Mouse (Mus musculus) common myeloid progenitor, adult 5-6 weeks (primary cell): Measurements from ENCODE around the gene Rpl5. TPM values are rescaled to one million over a fixed set of nuclear protein-coding genes. Genes with fewer than 3 reads are reported as not detected.

Source experiments
- ATAC-seq: replicated peaks from 2 replicates; pipeline ENCODE4 v1.8.0; 2016; ENCODE audit warnings: low read depth, mild to moderate bottlenecking, moderate TSS enrichment, inconsistent platforms; ENCODE audit not compliant: poor library complexity, severe bottlenecking
- total RNA-seq: library from RNA; stranded (forward); fragments of 200-1000, 187-1606 nt; gene quantifications from 2 replicates; pipeline ENCODE4 v1.2.3, GENCODE M21; 2017

Gene Rpl5
- total RNA-seq, 1 experiment from 2014 or later = 432 TPM

GRCm38 (mm10) chr5:107938886-107939285 lies 38.6 kb downstream of the Rpl5 start:
- ATAC-seq = no peak

GRCm38 (mm10) chr5:107939701-107940100 lies 39.4 kb downstream of the Rpl5 start:
- ATAC-seq = no peak

DNA sequence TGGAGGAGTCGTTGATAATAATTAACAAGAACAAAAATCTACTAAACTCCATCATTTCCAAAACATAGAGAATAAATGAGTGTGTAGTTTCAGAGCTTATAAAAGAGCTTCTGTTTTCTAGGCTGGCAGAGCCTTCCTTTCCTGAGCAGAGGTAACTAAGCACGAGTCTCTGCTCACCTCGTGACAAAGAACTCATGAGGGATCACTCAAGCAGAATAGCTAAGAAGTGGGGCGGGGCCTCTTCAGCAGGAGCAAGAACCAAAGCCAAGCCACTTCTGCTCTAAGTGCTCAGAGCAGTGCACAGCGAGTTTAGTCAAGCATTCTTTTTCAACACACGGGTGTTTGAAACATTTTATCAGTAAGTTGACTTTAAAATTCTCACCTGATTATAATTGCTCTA lies 40.9 kb downstream of the Rpl5 start:
- no peak for ATAC-seq

- ATAC-seq = 0 out of 2 replicates have a peak, but pooled peaks have one; percentile 26
Measured at GRCm38 (mm10) chr5:107942941-107943340, 42.6 kb downstream of the Rpl5 start.

- ATAC-seq = no peak
Measured at GRCm38 (mm10) chr5:107943526-107943925, 43.2 kb downstream of the Rpl5 start.

DNA sequence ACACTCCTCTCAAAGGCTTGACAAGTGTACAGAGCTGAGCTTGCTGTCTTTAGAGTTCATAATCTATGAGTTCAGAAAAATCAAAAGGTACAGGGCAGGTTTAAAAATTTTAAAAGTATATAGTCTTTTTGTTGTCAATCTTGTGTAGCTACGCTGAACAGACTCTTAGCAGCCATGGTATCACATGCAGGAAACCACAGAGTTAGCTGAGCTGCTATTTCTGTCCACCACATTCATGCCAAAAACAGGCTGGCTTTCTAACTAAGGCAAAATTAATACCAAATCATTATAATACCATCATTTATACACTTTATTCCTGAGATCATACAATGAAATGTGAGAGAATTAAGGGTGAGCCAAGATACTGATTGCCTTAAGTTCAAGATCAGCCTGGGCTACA lies 46.2 kb downstream of the Rpl5 start:
- ATAC-seq = no peak

GRCm38 (mm10) chr5:107947548-107947947 lies 47.2 kb downstream of the Rpl5 start:
- no peak for ATAC-seq

DNA sequence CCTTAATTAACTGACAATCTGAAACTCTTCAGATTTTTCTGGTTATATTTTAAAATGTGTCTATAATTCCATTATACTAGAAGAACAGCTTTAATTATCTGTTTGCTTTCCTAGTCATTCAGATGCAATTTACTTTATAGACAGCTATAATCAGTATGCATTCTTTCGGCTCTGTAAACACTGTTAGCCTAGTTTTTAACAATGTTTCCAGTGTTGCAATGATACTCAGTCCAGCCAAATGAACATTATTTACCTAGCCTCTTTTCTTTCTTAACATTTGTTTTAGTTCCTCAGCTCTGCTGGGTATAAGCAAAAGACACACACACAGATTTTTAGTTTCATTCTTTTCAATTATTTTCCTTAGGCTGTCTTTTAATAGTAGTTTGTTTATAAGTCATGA lies 48.6 kb downstream of the Rpl5 start:
- ATAC-seq = no peak

- ATAC-seq = peak; percentile 63
Measured at GRCm38 (mm10) chr5:107949607-107950006, 49.3 kb downstream of the Rpl5 start.

DNA sequence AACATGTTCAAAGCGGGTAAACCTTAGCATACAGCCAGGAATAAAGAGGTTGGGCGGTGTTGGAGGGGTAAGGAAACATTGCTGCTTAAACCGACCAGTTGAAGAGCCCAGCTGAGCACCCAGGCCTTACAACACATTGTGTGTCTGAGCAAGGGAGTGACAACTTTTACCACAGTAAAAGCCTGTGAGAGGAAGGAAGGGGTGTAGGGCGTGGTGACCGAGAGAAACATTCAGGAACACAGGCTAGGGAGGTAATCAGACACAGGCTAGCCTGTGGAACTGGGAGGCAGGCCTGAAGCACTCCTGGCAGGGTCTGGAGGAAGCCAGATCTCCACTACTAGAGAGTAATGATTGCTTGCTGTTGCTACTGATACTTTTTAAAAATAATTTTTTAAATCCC lies 50.3 kb downstream of the Rpl5 start:
- ATAC-seq = peak; percentile 76

Other genes starting within 250 kb of the Rpl5 start
- 9.0 and 9.8 TPM in 2 replicates for gene Gfi1, start 174.5 kb upstream of the Rpl5 start, total RNA-seq
- gene Ube2d2b, start 70.4 kb upstream of the Rpl5 start, total RNA-seq = not detected in 2 replicates
- 7.9 and 15.4 TPM in 2 replicates for gene Evi5, start 25.4 kb upstream of the Rpl5 start, total RNA-seq
- 15.8 and 28.6 TPM in 2 replicates for gene Fam69a, start 86.6 kb downstream of the Rpl5 start, total RNA-seq
- 114 and 119 TPM in 2 replicates for gene Mtf2, start 165.2 kb downstream of the Rpl5 start, total RNA-seq
- gene Tmed5, start 232.1 kb downstream of the Rpl5 start, total RNA-seq = 98.8 and 101 TPM in 2 replicates
- gene Ccdc18, start 232.4 kb downstream of the Rpl5 start, total RNA-seq = 25.7 and 32.1 TPM in 2 replicates